Mouse (Mus musculus): ENCODE data around the gene Ccnd3. TPM values are rescaled to one million over a fixed set of nuclear protein-coding genes. Genes with fewer than 3 reads are reported as not detected.

Gene Ccnd3
- total and polyA plus RNA-seq, 3 experiments = 143 to 568 TPM; not detected in 1

- Histone ChIP-seq H3K4me3 (ENCODE audit: control insufficient read depth in 1 of 2, insufficient read depth in 1 of 2, low read depth in 2 of 2, low read length in 2 of 2) (no peak overlapping the region), H3K4me1 (ENCODE audit: control insufficient read depth in 1 of 2, insufficient read depth in 2 of 2, low read length in 2 of 2) (no peaks in the 10 kb centered on the region; a peak in 1 of 4 replicates), H3K27me3 (ENCODE audit: control insufficient read depth in 1 of 2, insufficient read depth in 2 of 2, low read length in 2 of 2) (peaks cover 3 to 5% of the 10 kb centered on the region in 2 experiments; a peak in 3 of 4 replicates), H3K9me3 (replicated peaks; ENCODE audit: insufficient read depth, low read length) (no peaks in the 10 kb centered on the region), H3K27ac (ENCODE audit: control insufficient read depth, low read depth, low read length) (no peak overlapping the region), H3K79me2 (ENCODE audit: control insufficient read depth, insufficient read depth, low read length, poor library complexity) (no peaks in the 10 kb centered on the region), H3K36me3 (ENCODE audit: control insufficient read depth in 1 of 2, insufficient read depth in 2 of 2, low read length in 2 of 2) (no peaks in the 10 kb centered on the region), H3K9ac (ENCODE audit: control insufficient read depth, low read depth, low read length, poor library complexity, severe bottlenecking) (no peak overlapping the region)
- DNase-seq (ENCODE audit: low read depth, low spot score) = no peak
- TF ChIP-seq MAFK (IDR thresholded peaks at IDR 0.05; ENCODE audit: borderline replicate concordance, low read depth, low read length) = no peak
- no peak for TF ChIP-seq KAT2A (conservative IDR thresholded peaks at IDR 0.05; ENCODE audit: low read depth, low read length)
- no peak for TF ChIP-seq TBP (IDR thresholded peaks at IDR 0.05; ENCODE audit: low read depth, low read length)
- TF ChIP-seq POLR2AphosphoS2 (IDR thresholded peaks at IDR 0.05; ENCODE audit: low read length) = no peak
- TF ChIP-seq GABPA (IDR thresholded peaks at IDR 0.05; ENCODE audit: low read depth, low read length) = no peak
- no peak for TF ChIP-seq MAZ (IDR thresholded peaks at IDR 0.05; ENCODE audit: low read depth, low read length)
- TF ChIP-seq MYC (IDR thresholded peaks at IDR 0.05; ENCODE audit: low read depth, low read length) = no peak
- TF ChIP-seq ELF1 (IDR thresholded peaks at IDR 0.05; ENCODE audit: low read depth, low read length) = no peak
- TF ChIP-seq CHD2 (IDR thresholded peaks at IDR 0.05; ENCODE audit: low read length) = no peak
- TF ChIP-seq USF1 (IDR thresholded peaks at IDR 0.05; ENCODE audit: low read depth, low read length) = no peak
These were observed 35.2 kb upstream of the Ccnd3 start for GRCm38 (mm10) chr17:47469642-47470041.

GRCm38 (mm10) chr17:47470121-47470520 is 34.7 kb upstream of the Ccnd3 start:
- no peak overlapping the region for H3K9ac ChIP-seq (ENCODE audit: control insufficient read depth, low read depth, low read length, poor library complexity, severe bottlenecking)
- no peaks in the 10 kb centered on the region for H3K36me3 ChIP-seq (ENCODE audit: control insufficient read depth in 1 of 2, insufficient read depth in 2 of 2, low read length in 2 of 2)
- no peak overlapping the region for H3K27ac ChIP-seq (ENCODE audit: control insufficient read depth, low read depth, low read length)
- TF ChIP-seq MAZ (IDR thresholded peaks at IDR 0.05; ENCODE audit: low read depth, low read length) = no peak
- no peaks in the 10 kb centered on the region; a peak in 1 of 4 replicates for H3K4me1 ChIP-seq (ENCODE audit: control insufficient read depth in 1 of 2, insufficient read depth in 2 of 2, low read length in 2 of 2)
- H3K27me3 ChIP-seq (ENCODE audit: control insufficient read depth in 1 of 2, insufficient read depth in 2 of 2, low read length in 2 of 2) = peaks cover 3 to 5% of the 10 kb centered on the region in 2 experiments; a peak in 3 of 4 replicates
- no peaks in the 10 kb centered on the region for H3K9me3 ChIP-seq (replicated peaks; ENCODE audit: insufficient read depth, low read length)
- no peak overlapping the region for H3K4me3 ChIP-seq (ENCODE audit: control insufficient read depth in 1 of 2, insufficient read depth in 1 of 2, low read depth in 2 of 2, low read length in 2 of 2)
- H3K79me2 ChIP-seq (ENCODE audit: control insufficient read depth, insufficient read depth, low read length, poor library complexity) = no peaks in the 10 kb centered on the region
- DNase-seq (ENCODE audit: low read depth, low spot score) = no peak

GRCm38 (mm10) chr17:47470686-47471085 is 34.2 kb upstream of the Ccnd3 start:
- no peaks in the 10 kb centered on the region for H3K79me2 ChIP-seq (ENCODE audit: control insufficient read depth, insufficient read depth, low read length, poor library complexity)
- no peaks in the 10 kb centered on the region for H3K36me3 ChIP-seq (ENCODE audit: control insufficient read depth in 1 of 2, insufficient read depth in 2 of 2, low read length in 2 of 2)
- no peak for DNase-seq (ENCODE audit: low read depth, low spot score)
- TF ChIP-seq ELF1 (IDR thresholded peaks at IDR 0.05; ENCODE audit: low read depth, low read length) (no peak), MXI1 (IDR thresholded peaks at IDR 0.05; ENCODE audit: low read depth, low read length) (no peak), RAD21 (IDR thresholded peaks at IDR 0.05; ENCODE audit: low read depth, low read length) (no peak), KAT2A (conservative IDR thresholded peaks at IDR 0.05; ENCODE audit: low read depth, low read length) (no peak)
- no peak overlapping the region for H3K4me3 ChIP-seq (ENCODE audit: control insufficient read depth in 1 of 2, insufficient read depth in 1 of 2, low read depth in 2 of 2, low read length in 2 of 2)
- H3K4me1 ChIP-seq (ENCODE audit: control insufficient read depth in 1 of 2, insufficient read depth in 2 of 2, low read length in 2 of 2) = no peaks in the 10 kb centered on the region
- H3K27me3 ChIP-seq (ENCODE audit: control insufficient read depth in 1 of 2, insufficient read depth in 2 of 2, low read length in 2 of 2) = peaks cover 0 to 2% of the 10 kb centered on the region in 2 experiments; a peak in 1 of 4 replicates
- H3K9ac ChIP-seq (ENCODE audit: control insufficient read depth, low read depth, low read length, poor library complexity, severe bottlenecking) = no peak overlapping the region
- H3K9me3 ChIP-seq (replicated peaks; ENCODE audit: insufficient read depth, low read length) = no peaks in the 10 kb centered on the region
- H3K27ac ChIP-seq (ENCODE audit: control insufficient read depth, low read depth, low read length) = no peak overlapping the region

Measured in MEL (cell line).